Mouse (Mus musculus) spleen, adult 2 months (tissue): ENCODE measurements around the gene Mrpl34.

Source experiments
- CTCF ChIP-seq: fragments of 200-500 bp; IDR thresholded peaks from 2 replicates; pipeline ENCODE4 v1.5.1; 2011; ENCODE audit warnings: mild to moderate bottlenecking, inconsistent platforms; ENCODE audit not compliant: insufficient read depth, insufficient read length, insufficient replicate concordance; ENCODE audit errors: extremely low read depth
- POLR2A ChIP-seq: fragments of 200-500 bp; IDR thresholded peaks from 2 replicates; pipeline ENCODE4 v1.6.1; 2011; ENCODE audit warnings: low read depth, low read length, inconsistent platforms

- TF ChIP-seq CTCF = no peak
- TF ChIP-seq POLR2A = no peak
These were observed 7.1 kb downstream of the Mrpl34 start for GRCm38 (mm10) chr8:71471861-71472260.
